Mouse (Mus musculus) embryonic facial prominence, embryonic 11.5 days (tissue): ENCODE measurements around the gene Hid1. TPM values are rescaled to one million over a fixed set of nuclear protein-coding genes. Genes with fewer than 3 reads are reported as not detected.

ENCODE experiments used
- ATAC-seq: fragments of 200-750 bp; cut with Nextera tagmentation; replicated peaks from 2 replicates; pipeline ENCODE4 v1.8.0; 2017; ENCODE audit warnings: low read depth; ENCODE audit not compliant: insufficient number of reproducible peaks, low FRiP score, low TSS enrichment
- DNase-seq: peaks from one replicate; pipeline ENCODE4 v3.0.0-alpha.2; 2015; ENCODE audit warnings: low spot score
- H3K27ac ChIP-seq: fragments of 300-500 bp; sonication (generic); replicated peaks from 2 replicates; pipeline ENCODE4 v1.5.1; 2014; ENCODE audit warnings: mild to moderate bottlenecking, low read depth, low read length, control low read depth
- H3K27me3 ChIP-seq: fragments of 300-500 bp; sonication (generic); 2 replicates; pipeline ENCODE4 v1.6.1; 2014; ENCODE audit warnings: mild to moderate bottlenecking, low read length, moderate library complexity, mixed read lengths; ENCODE audit not compliant: control insufficient read depth, insufficient read depth
- H3K36me3 ChIP-seq: fragments of 300-500 bp; sonication (generic); replicated peaks from 2 replicates; pipeline ENCODE4 v1.6.1; 2014; ENCODE audit warnings: low read depth, mild to moderate bottlenecking, low read length, moderate library complexity, mixed read lengths; ENCODE audit not compliant: control insufficient read depth, insufficient read depth
- H3K4me1 ChIP-seq: fragments of 300-500 bp; sonication (generic); 2 replicates; pipeline ENCODE4 v1.6.1; 2014; ENCODE audit warnings: low read length, mixed read lengths; ENCODE audit not compliant: control insufficient read depth, insufficient read depth
- H3K4me2 ChIP-seq: fragments of 300-500 bp; sonication (generic); 2 replicates; pipeline ENCODE4 v1.6.1; 2014; ENCODE audit warnings: low read depth, mild to moderate bottlenecking, control low read depth, low read length, moderate library complexity
- H3K4me3 ChIP-seq: fragments of 300-500 bp; sonication (generic); 2 replicates; pipeline ENCODE4 v1.5.1; 2014; ENCODE audit warnings: low read depth, low read length, control low read depth
- H3K9ac ChIP-seq: fragments of 300-500 bp; sonication (generic); replicated peaks from 2 replicates; pipeline ENCODE4 v1.6.1; 2014; ENCODE audit warnings: mild to moderate bottlenecking, control low read depth, low read length
- H3K9me3 ChIP-seq: fragments of 300-500 bp; sonication (generic); replicated peaks from 2 replicates; pipeline ENCODE4 v1.6.1; 2016; ENCODE audit warnings: mild to moderate bottlenecking, low read length, inconsistent platforms, mixed read lengths; ENCODE audit not compliant: control insufficient read depth
- WGBS: fragments of 180-500 bp; shearing (Covaris S2); extraction: QIAGEN DNeasy Blood & Tissue Kit; methylation state at CpG from one replicate; pipeline ENCODE4 v1.1.7; 2014; 5-methylcytosine and 5-hydroxymethylcytosine counted together
- polyA plus RNA-seq: library from polyadenylated mRNA; unstranded; fragments of >200 nt; fragmentation: Nextera tagmentation; extraction: Ambion mirVana; gene quantifications from 2 replicates; pipeline ENCODE4 v1.2.1, GENCODE M21; 2014

Gene Hid1
- 6.9 and 7.1 TPM in 2 replicates for polyA plus RNA-seq

DNA sequence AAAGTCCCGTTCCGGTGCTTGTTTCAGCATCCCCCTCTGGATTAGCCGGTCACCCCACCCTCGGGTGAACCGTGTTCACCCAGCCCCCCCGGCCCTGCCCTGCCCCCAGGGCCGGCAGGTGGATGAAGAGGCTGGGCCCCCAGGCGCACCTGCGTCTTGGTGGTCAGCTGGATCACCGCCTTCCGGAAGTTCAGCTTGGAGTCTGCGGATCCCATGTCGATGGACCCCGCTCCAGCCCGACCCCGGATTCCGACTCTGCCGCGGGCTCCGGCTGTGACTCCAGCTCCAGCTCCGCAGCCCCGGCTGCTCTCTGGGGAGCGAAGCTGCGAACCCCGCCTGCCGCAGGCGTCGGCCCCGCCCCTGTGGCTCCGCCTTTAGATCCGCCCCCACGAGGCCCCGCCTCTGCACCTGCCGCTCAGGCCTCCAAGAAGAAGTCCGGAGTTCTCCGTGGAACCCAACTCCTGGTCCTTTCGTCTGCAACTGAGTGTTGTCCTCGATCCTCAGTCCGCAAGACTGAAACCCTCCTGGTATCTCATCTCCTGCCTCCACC, at the start of gene Hid1:
Gene Hid1 (minus strand): TSS at position 362 of the 550 bp plus-strand sequence.
- Histone ChIP-seq H3K9me3 (no peaks in the 10 kb centered on the region), H3K27ac (no peak within 1 kb of the TSS), H3K4me1 (peaks cover 8% of the 10 kb centered on the region), H3K27me3 (peaks cover 24% of the 10 kb centered on the region), H3K4me3 (peak within 1 kb of the TSS; percentile 46), H3K4me2 (peak within 1 kb of the TSS; percentile 86), H3K9ac (peak within 1 kb of the TSS; percentile 43), H3K36me3 (no peaks in the 10 kb centered on the region)
- ATAC-seq (peak; percentile 35; the same call in 1 of the 2 replicates), DNase-seq (peak; percentile 78)
- WGBS = under 1% methylated on average over 39 of the region's 39 CpGs

DNA sequence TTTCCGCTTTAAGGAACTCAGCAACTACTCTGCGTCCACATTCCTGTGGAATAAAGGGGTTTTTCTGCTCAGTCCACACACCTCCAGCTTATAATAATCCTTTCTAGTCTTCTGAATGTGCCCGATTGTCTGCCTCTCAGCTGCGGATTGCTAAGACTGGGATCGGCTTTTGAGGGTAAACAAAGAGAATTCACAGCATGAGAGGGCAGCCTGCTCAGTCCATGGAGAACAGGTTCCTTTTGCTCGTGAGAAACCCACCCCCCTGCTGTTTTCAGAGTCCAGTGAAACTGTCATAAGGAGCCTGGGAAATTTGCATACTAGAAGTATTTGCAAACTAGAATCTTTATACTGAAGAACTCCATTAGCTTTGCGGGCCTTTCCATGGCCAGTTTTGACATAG, 42.0 kb upstream of the Hid1 start:
- peaks cover 4% of the 10 kb centered on the region; the same call in 1 of the 2 replicates for H3K36me3 ChIP-seq
- H3K9ac ChIP-seq = no peak overlapping the region
- no peaks in the 10 kb centered on the region; the same call in 1 of the 2 replicates for H3K4me1 ChIP-seq
- DNase-seq (peak; percentile 45), ATAC-seq (no peak)
- no peaks in the 10 kb centered on the region for H3K27me3 ChIP-seq
- no peak overlapping the region for H3K4me2 ChIP-seq
- 58% methylated on average over 7 of the region's 7 CpGs for WGBS
- no peaks in the 10 kb centered on the region for H3K9me3 ChIP-seq
- H3K4me3 ChIP-seq = no peak overlapping the region
- H3K27ac ChIP-seq = peak overlapping the region; percentile 31; the same call in 1 of the 2 replicates

GRCm38 (mm10) chr11:115408266-115408920, 40.8 kb upstream of the Hid1 start:
- no peak overlapping the region for H3K4me2 ChIP-seq
- H3K36me3 ChIP-seq = peaks cover 4% of the 10 kb centered on the region; the same call in 1 of the 2 replicates
- H3K9ac ChIP-seq = no peak overlapping the region
- no peaks in the 10 kb centered on the region for H3K9me3 ChIP-seq
- H3K27me3 ChIP-seq = no peaks in the 10 kb centered on the region
- DNase-seq (no peak), ATAC-seq (no peak)
- H3K27ac ChIP-seq = 0 out of 2 replicates have a peak overlapping the region, but pooled peaks have one; percentile 30
- WGBS = 88% methylated on average over 6 of the region's 6 CpGs
- no peak overlapping the region for H3K4me3 ChIP-seq
- H3K4me1 ChIP-seq = no peaks in the 10 kb centered on the region

DNA sequence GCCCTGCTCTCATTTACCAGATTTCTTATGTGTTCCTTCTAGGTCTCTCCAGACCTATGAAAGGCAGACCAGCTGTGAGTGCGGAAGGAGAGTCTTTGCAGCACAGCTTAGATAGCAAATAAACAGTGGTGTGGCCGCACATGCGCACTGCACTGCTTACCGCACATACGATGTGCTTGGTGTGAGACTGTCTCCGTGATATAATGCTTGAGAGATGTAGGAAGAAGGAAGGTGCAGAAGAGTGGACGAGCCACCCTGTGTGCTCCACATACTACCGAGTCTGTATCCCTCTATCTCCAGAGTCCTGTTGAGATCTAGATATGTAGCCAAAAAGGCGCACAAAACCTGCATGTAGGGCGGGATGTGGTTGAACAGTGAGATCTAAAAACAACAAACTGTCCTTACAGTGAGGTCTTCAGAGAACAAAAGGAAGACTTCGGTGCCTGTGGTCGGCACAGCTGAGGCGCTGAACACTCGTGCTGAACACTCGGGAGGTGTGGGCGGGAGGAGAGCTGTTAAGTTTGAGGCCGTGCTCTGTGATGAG, 39.4 kb upstream of the Hid1 start:
- Histone ChIP-seq H3K4me1 (no peaks in the 10 kb centered on the region), H3K4me2 (no peak overlapping the region), H3K27ac (no peak overlapping the region), H3K9me3 (no peaks in the 10 kb centered on the region), H3K27me3 (no peaks in the 10 kb centered on the region), H3K36me3 (peaks cover 4% of the 10 kb centered on the region; the same call in 1 of the 2 replicates), H3K9ac (no peak overlapping the region), H3K4me3 (no peak overlapping the region)
- DNase-seq (no peak), ATAC-seq (no peak)
- WGBS = 94% methylated on average over 17 of the region's 17 CpGs

- Histone ChIP-seq H3K27ac (no peak overlapping the region), H3K36me3 (peaks cover 4% of the 10 kb centered on the region; the same call in 1 of the 2 replicates)
Observed at GRCm38 (mm10) chr11:115405723-115406122, 38.2 kb upstream of the Hid1 start.

GRCm38 (mm10) chr11:115403338-115404124, 36.0 kb upstream of the Hid1 start, which contains the start of gene Mrpl58:
Gene Mrpl58, plus strand, starts transcription at chr11:115403752.
- H3K9ac ChIP-seq = peak within 1 kb of the TSS; percentile 96
- H3K4me3 ChIP-seq = peak within 1 kb of the TSS; percentile 95
- H3K27ac ChIP-seq = peak within 1 kb of the TSS; percentile 84
- no peaks in the 10 kb centered on the region for H3K4me1 ChIP-seq
- 4% methylated on average over 50 of the region's 50 CpGs for WGBS
- no peaks in the 10 kb centered on the region for H3K27me3 ChIP-seq
- H3K4me2 ChIP-seq = peak within 1 kb of the TSS; percentile 69
- H3K36me3 ChIP-seq = peaks cover 4% of the 10 kb centered on the region; the same call in 1 of the 2 replicates
- H3K9me3 ChIP-seq = no peaks in the 10 kb centered on the region
- peak; percentile 92 for DNase-seq
- peak; percentile 83 for ATAC-seq

More at GRCm38 (mm10) chr11:115405723-115406122, 38.2 kb upstream of the Hid1 start:
- no peak overlapping the region for H3K4me3 ChIP-seq
- H3K9ac ChIP-seq = no peak overlapping the region
- no peaks in the 10 kb centered on the region for H3K4me1 ChIP-seq
- ATAC-seq (no peak), DNase-seq (no peak)
- whole genome bisulfite sequencing = 95% methylated on average over 6 of the region's 6 CpGs
- H3K27me3 ChIP-seq = no peaks in the 10 kb centered on the region
- H3K4me2 ChIP-seq = no peak overlapping the region
- no peaks in the 10 kb centered on the region for H3K9me3 ChIP-seq

GRCm38 (mm10) chr11:115400630-115401391, 33.3 kb upstream of the Hid1 start:
- 54% methylated on average over 11 of the region's 11 CpGs for WGBS
- H3K27ac ChIP-seq = no peak overlapping the region
- no peak overlapping the region for H3K4me3 ChIP-seq

More at GRCm38 (mm10) chr11:115400630-115401391, 33.3 kb upstream of the Hid1 start:
- no peaks in the 10 kb centered on the region for H3K27me3 ChIP-seq
- no peak overlapping the region for H3K9ac ChIP-seq
- ATAC-seq (no peak), DNase-seq (no peak)
- no peaks in the 10 kb centered on the region for H3K36me3 ChIP-seq
- no peaks in the 10 kb centered on the region for H3K4me1 ChIP-seq
- no peaks in the 10 kb centered on the region for H3K9me3 ChIP-seq
- no peak overlapping the region for H3K4me2 ChIP-seq
